Mouse (Mus musculus): ENCODE measurements at regions not wholly inside any gene's neighbourhood (a gene's known extent, or its start where the extent isn't known, plus 50 kb on each side); places are given as distances from the start of the nearest gene placed in this dataset.

- TF ChIP-seq POLR2A (IDR thresholded peaks at IDR 0.05; ENCODE audit: borderline replicate concordance, insufficient read depth, low read length): no peak
- no peak for TF ChIP-seq CTCF (IDR thresholded peaks at IDR 0.05; ENCODE audit: borderline replicate concordance, insufficient read depth, low read depth, low read length)
Observed at GRCm38 (mm10) chr11:40446846-40447245, 248.2 kb downstream of the Mat2b start.
